Mouse (Mus musculus) heart, postnatal 4 days (tissue): ENCODE results near the gene Dock3. TPM values are rescaled to one million over a fixed set of nuclear protein-coding genes. Genes with fewer than 3 reads are reported as not detected.

Source experiments
- DNase-seq: peaks from one replicate; pipeline ENCODE4 v3.0.0; 2021
- microRNA-seq, 2 experiments: library from miRNA; unstranded; fragments of <30 nt; microRNA quantifications; one replicate each; pipeline ENCODE4 v1.2.0; 2021 to 2022
- total RNA-seq, 2 experiments: library from RNA; stranded (reverse); gene quantifications; 2 replicates each; pipeline ENCODE4 v1.2.3; 2021

The Dock3 gene
- total RNA-seq, 2 experiments from 2014 or later = 1.3 to 1.5 TPM

- DNase-seq = peak; percentile 99
These were observed 344.6 kb downstream of the Dock3 start, which contains the start of gene Rbm15b for GRCm38 (mm10) chr9:106886828-106887702. Gene Rbm15b, minus strand, starts transcription at chr9:106887428.

GRCm38 (mm10) chr9:106885901-106886731 is 345.6 kb downstream of the Dock3 start:
- peak; percentile 57 for DNase-seq

GRCm38 (mm10) chr9:106884996-106885900 is 346.5 kb downstream of the Dock3 start:
- peak; percentile 26 for DNase-seq

- no peak for DNase-seq
These were observed 347.4 kb downstream of the Dock3 start for GRCm38 (mm10) chr9:106884306-106884705.

- no peak for DNase-seq
These were observed 348.6 kb downstream of the Dock3 start for GRCm38 (mm10) chr9:106883085-106883484.

GRCm38 (mm10) chr9:106882176-106882575 is 349.5 kb downstream of the Dock3 start:
- no peak for DNase-seq

GRCm38 (mm10) chr9:106881071-106881755 is 350.5 kb downstream of the Dock3 start:
- DNase-seq = no peak

GRCm38 (mm10) chr9:106879471-106879870 is 352.2 kb downstream of the Dock3 start:
- no peak for DNase-seq

- DNase-seq = no peak
These were observed 355.0 kb downstream of the Dock3 start for GRCm38 (mm10) chr9:106876666-106877065.

GRCm38 (mm10) chr9:106874216-106874615 is 357.5 kb downstream of the Dock3 start:
- no peak for DNase-seq

GRCm38 (mm10) chr9:106858036-106858435 is 373.7 kb downstream of the Dock3 start:
- no peak for DNase-seq

- no peak for DNase-seq
These were observed 375.0 kb downstream of the Dock3 start for GRCm38 (mm10) chr9:106856664-106857063.

Small RNA genes lying within 50 kb of the gene (microRNA-seq; reads per million reads assigned to microRNA genes)
- gene Gm22238 = 0 reads per million in 2 experiments

Other genes starting within 250 kb of the Dock3 start
- gene Mapkapk3, start 58.0 kb upstream of the Dock3 start, total RNA-seq = 10 to 100 TPM; 18.3 to 18.9 TPM
- gene Cish, start 64.1 kb upstream of the Dock3 start, total RNA-seq = 100 to 1,000 TPM; 146 to 176 TPM
- gene Hemk1, start 106.4 kb upstream of the Dock3 start, total RNA-seq = 10 to 100 TPM; 13.0 to 15.0 TPM
- 1 to 10 TPM; 4.6 to 5.8 TPM for gene 6430571L13Rik, start 108.7 kb upstream of the Dock3 start, total RNA-seq
- 10 to 100 TPM; 21.2 to 23.1 TPM for gene Cacna2d2, start 167.7 kb upstream of the Dock3 start, total RNA-seq